Mouse (Mus musculus) hindbrain, embryonic 11.5 days (tissue): Measurements from ENCODE around the gene Spns3. TPM values are rescaled to one million over a fixed set of nuclear protein-coding genes. Genes with fewer than 3 reads are reported as not detected.
A peak's percentile ranks its signal among the peaks of the same experiment; 100 is the strongest.
"Not testable (repeated sequence)": the region's sequence is repeated elsewhere in the genome, so short reads cannot be mapped to it uniquely, and the experiment has no call there.

Experiments used
- ATAC-seq: fragments of 200-750 bp; cut with Nextera tagmentation; 2 replicates; pipeline ENCODE4 v1.8.0; 2017; ENCODE audit warnings: mild to moderate bottlenecking, moderate TSS enrichment, moderate library complexity; ENCODE audit not compliant: low FRiP score
- DNase-seq: peaks from one replicate; pipeline ENCODE4 v3.0.0-alpha.2; 2015; ENCODE audit warnings: low spot score
- H3K27ac ChIP-seq: fragments of 300-500 bp; sonication (generic); 2 replicates; pipeline ENCODE4 v1.5.1; 2014; ENCODE audit warnings: mild to moderate bottlenecking, low read depth, low read length
- H3K27me3 ChIP-seq: fragments of 300-500 bp; sonication (generic); 2 replicates; pipeline ENCODE4 v1.6.1; 2014; ENCODE audit warnings: mild to moderate bottlenecking, low read length, moderate library complexity, mixed read lengths; ENCODE audit not compliant: control insufficient read depth, insufficient read depth
- H3K36me3 ChIP-seq: fragments of 300-500 bp; sonication (generic); 2 replicates; pipeline ENCODE4 v1.6.1; 2014; ENCODE audit warnings: mild to moderate bottlenecking, low read length, moderate library complexity, mixed read lengths; ENCODE audit not compliant: control insufficient read depth, insufficient read depth
- H3K4me1 ChIP-seq: fragments of 300-500 bp; sonication (generic); replicated peaks from 2 replicates; pipeline ENCODE4 v1.6.1; 2014; ENCODE audit warnings: low read length, mixed read lengths; ENCODE audit not compliant: control insufficient read depth, insufficient read depth
- H3K4me2 ChIP-seq: fragments of 300-500 bp; sonication (generic); replicated peaks from 2 replicates; pipeline ENCODE4 v1.6.1; 2014; ENCODE audit warnings: mild to moderate bottlenecking, low read depth, low read length
- H3K4me3 ChIP-seq: fragments of 300-500 bp; sonication (generic); 2 replicates; pipeline ENCODE4 v1.5.1; 2014; ENCODE audit warnings: low read depth, low read length
- H3K9ac ChIP-seq: fragments of 300-500 bp; sonication (generic); 2 replicates; pipeline ENCODE4 v1.6.1; 2014; ENCODE audit warnings: low read depth, low read length
- H3K9me3 ChIP-seq: fragments of 300-500 bp; sonication (generic); 2 replicates; pipeline ENCODE4 v1.6.1; 2016; ENCODE audit warnings: low read length; ENCODE audit not compliant: control insufficient read depth
- WGBS: fragments of 180-500 bp; shearing (Covaris S2); extraction: QIAGEN DNeasy Blood & Tissue Kit; methylation state at CpG from one replicate; pipeline ENCODE4 v1.1.7; 2014; 5-methylcytosine and 5-hydroxymethylcytosine counted together
- polyA plus RNA-seq: library from polyadenylated mRNA; unstranded; fragments of >200 nt; fragmentation: Nextera tagmentation; extraction: Ambion mirVana; gene quantifications from 2 replicates; pipeline ENCODE4 v1.2.1, GENCODE M21; 2014

The Spns3 gene
- polyA plus RNA-seq, 1 experiment from 2014 or later, result not detected

GRCm38 (mm10) chr11:72543692-72544091 is 6.6 kb downstream of the Spns3 start:
- 89% methylated on average over 1 of the region's 1 CpGs for WGBS
- ATAC-seq, H3K4me2 ChIP-seq, H3K9me3 ChIP-seq, H3K4me3 ChIP-seq, H3K27ac ChIP-seq, H3K27me3 ChIP-seq, DNase-seq, H3K4me1 ChIP-seq, H3K36me3 ChIP-seq, H3K9ac ChIP-seq: not testable (repeated sequence)

GRCm38 (mm10) chr11:72542586-72542985 is 7.7 kb downstream of the Spns3 start:
- ATAC-seq, result no peak

GRCm38 (mm10) chr11:72541928-72542327 is 8.4 kb downstream of the Spns3 start:
- no peak for ATAC-seq
- H3K4me1 ChIP-seq, result no peaks in the 10 kb centered on the region
- H3K27me3 ChIP-seq, result no peaks in the 10 kb centered on the region
- no peak overlapping the region for H3K9ac ChIP-seq
- no peak overlapping the region for H3K4me3 ChIP-seq
- no peaks in the 10 kb centered on the region for H3K9me3 ChIP-seq
- no peaks in the 10 kb centered on the region for H3K36me3 ChIP-seq
- WGBS, result 59% methylated on average over 10 of the region's 10 CpGs
- no peak for DNase-seq
- H3K4me2 ChIP-seq, result no peak overlapping the region
- H3K27ac ChIP-seq, result no peak overlapping the region

More at GRCm38 (mm10) chr11:72542586-72542985, 7.7 kb downstream of the Spns3 start:
- Histone ChIP-seq H3K36me3 (no peaks in the 10 kb centered on the region), H3K27ac (no peak overlapping the region), H3K27me3 (no peaks in the 10 kb centered on the region), H3K9ac (no peak overlapping the region), H3K4me2 (no peak overlapping the region), H3K9me3 (no peaks in the 10 kb centered on the region), H3K4me1 (no peaks in the 10 kb centered on the region), H3K4me3 (no peak overlapping the region)
- no peak for DNase-seq
- WGBS, result 85% methylated on average over 1 of the region's 1 CpGs

GRCm38 (mm10) chr11:72540437-72540836 is 9.9 kb downstream of the Spns3 start:
- Histone ChIP-seq H3K4me3 (no peak overlapping the region), H3K4me2 (no peak overlapping the region), H3K27ac (no peak overlapping the region), H3K36me3 (no peaks in the 10 kb centered on the region), H3K4me1 (no peaks in the 10 kb centered on the region), H3K27me3 (no peaks in the 10 kb centered on the region), H3K9me3 (no peaks in the 10 kb centered on the region), H3K9ac (no peak overlapping the region)
- no peak for DNase-seq
- 86% methylated on average over 6 of the region's 6 CpGs for WGBS
- ATAC-seq, result no peak

- Histone ChIP-seq H3K4me1 (no peaks in the 10 kb centered on the region), H3K9ac (no peak overlapping the region), H3K36me3 (no peaks in the 10 kb centered on the region), H3K27me3 (no peaks in the 10 kb centered on the region), H3K9me3 (no peaks in the 10 kb centered on the region), H3K27ac (no peak overlapping the region), H3K4me2 (no peak overlapping the region), H3K4me3 (no peak overlapping the region)
- no peak for DNase-seq
- ATAC-seq, result no peak
- 91% methylated on average over 7 of the region's 7 CpGs for WGBS
Observed at GRCm38 (mm10) chr11:72538811-72539210, 11.5 kb downstream of the Spns3 start.

- no peak for ATAC-seq
- no peak overlapping the region for H3K4me3 ChIP-seq
- no peaks in the 10 kb centered on the region for H3K27me3 ChIP-seq
- H3K9ac ChIP-seq, result no peak overlapping the region
- WGBS, result 49% methylated on average over 8 of the region's 8 CpGs
- H3K27ac ChIP-seq, result no peak overlapping the region
- H3K4me1 ChIP-seq, result no peaks in the 10 kb centered on the region
- H3K4me2 ChIP-seq, result no peak overlapping the region
- DNase-seq, result no peak
- no peaks in the 10 kb centered on the region for H3K36me3 ChIP-seq
- H3K9me3 ChIP-seq, result no peaks in the 10 kb centered on the region
Observed at GRCm38 (mm10) chr11:72538037-72538755, 12.1 kb downstream of the Spns3 start.

GRCm38 (mm10) chr11:72537503-72537902 is 12.8 kb downstream of the Spns3 start:
- no peak overlapping the region for H3K4me3 ChIP-seq
- H3K36me3 ChIP-seq, result no peaks in the 10 kb centered on the region
- no peak for DNase-seq
- no peaks in the 10 kb centered on the region for H3K4me1 ChIP-seq
- H3K4me2 ChIP-seq, result no peak overlapping the region
- no peaks in the 10 kb centered on the region for H3K27me3 ChIP-seq
- no peak overlapping the region for H3K9ac ChIP-seq
- 93% methylated on average over 2 of the region's 2 CpGs for WGBS
- no peak for ATAC-seq
- no peaks in the 10 kb centered on the region for H3K9me3 ChIP-seq
- no peak overlapping the region for H3K27ac ChIP-seq

GRCm38 (mm10) chr11:72535519-72535918 is 14.8 kb downstream of the Spns3 start:
- Histone ChIP-seq H3K27ac (no peak overlapping the region), H3K9me3 (no peaks in the 10 kb centered on the region), H3K4me3 (no peak overlapping the region), H3K27me3 (no peaks in the 10 kb centered on the region), H3K4me1 (no peaks in the 10 kb centered on the region), H3K9ac (no peak overlapping the region), H3K36me3 (no peaks in the 10 kb centered on the region), H3K4me2 (no peak overlapping the region)
- DNase-seq (peak; percentile 25), ATAC-seq (no peak)
- WGBS, result 82% methylated on average over 3 of the region's 3 CpGs

GRCm38 (mm10) chr11:72532890-72533289 is 17.4 kb downstream of the Spns3 start:
- no peak overlapping the region for H3K27ac ChIP-seq
- 76% methylated on average over 3 of the region's 3 CpGs for WGBS
- no peaks in the 10 kb centered on the region for H3K27me3 ChIP-seq
- ATAC-seq (no peak), DNase-seq (no peak)
- no peak overlapping the region for H3K9ac ChIP-seq
- H3K9me3 ChIP-seq, result no peaks in the 10 kb centered on the region
- no peak overlapping the region for H3K4me2 ChIP-seq
- no peak overlapping the region for H3K4me3 ChIP-seq
- H3K36me3 ChIP-seq, result no peaks in the 10 kb centered on the region
- H3K4me1 ChIP-seq, result no peaks in the 10 kb centered on the region
